Mouse (Mus musculus) limb, embryonic 14.5 days (tissue): Measurements from ENCODE around the gene Trappc1. TPM values are rescaled to one million over a fixed set of nuclear protein-coding genes. Genes with fewer than 3 reads are reported as not detected.

ENCODE experiments used
- ATAC-seq: fragments of 200-750 bp; cut with Nextera tagmentation; 2 replicates; pipeline ENCODE4 v1.8.0; 2017; ENCODE audit warnings: low read depth, moderate number of reproducible peaks, moderate TSS enrichment; ENCODE audit not compliant: low FRiP score
- DNase-seq: peaks from one replicate; pipeline ENCODE4 v3.0.0-alpha.2; 2015; ENCODE audit warnings: low spot score
- H3K27ac ChIP-seq: fragments of 300-500 bp; sonication (generic); replicated peaks from 2 replicates; pipeline ENCODE4 v1.5.1; 2014; ENCODE audit warnings: low read depth, mild to moderate bottlenecking, low read length, moderate library complexity, mixed read lengths
- H3K27me3 ChIP-seq: fragments of 300-500 bp; sonication (generic); 2 replicates; pipeline ENCODE4 v1.6.1; 2014; ENCODE audit warnings: low read length, mixed read lengths; ENCODE audit not compliant: control insufficient read depth, insufficient read depth
- H3K36me3 ChIP-seq: fragments of 300-500 bp; sonication (generic); 2 replicates; pipeline ENCODE4 v1.6.1; 2014; ENCODE audit warnings: mild to moderate bottlenecking, low read length, moderate library complexity, mixed read lengths; ENCODE audit not compliant: control insufficient read depth, insufficient read depth
- H3K4me1 ChIP-seq: fragments of 300-500 bp; sonication (generic); 2 replicates; pipeline ENCODE4 v1.6.1; 2014; ENCODE audit warnings: antibody characterized with exemption, low read length, mixed read lengths; ENCODE audit not compliant: control insufficient read depth, insufficient read depth
- H3K4me2 ChIP-seq: fragments of 300-500 bp; sonication (generic); replicated peaks from 2 replicates; pipeline ENCODE4 v1.6.1; 2014; ENCODE audit warnings: low read depth, mild to moderate bottlenecking, low read length, moderate library complexity; ENCODE audit not compliant: severe bottlenecking
- H3K4me3 ChIP-seq: fragments of 300-500 bp; sonication (generic); replicated peaks from 2 replicates; pipeline ENCODE4 v1.5.1; 2014; ENCODE audit warnings: low read length
- H3K9ac ChIP-seq: fragments of 300-500 bp; sonication (generic); 2 replicates; pipeline ENCODE4 v1.6.1; 2014; ENCODE audit warnings: mild to moderate bottlenecking, low read depth, low read length, moderate library complexity; ENCODE audit not compliant: severe bottlenecking
- H3K9me3 ChIP-seq: fragments of 300-500 bp; sonication (generic); 2 replicates; pipeline ENCODE4 v1.6.1; 2016; ENCODE audit warnings: low read length; ENCODE audit not compliant: control insufficient read depth
- POLR2A ChIP-seq: fragments of 200-500 bp; IDR thresholded peaks from 2 replicates; pipeline ENCODE4 v1.8.0; 2012; ENCODE audit warnings: inconsistent platforms, mild to moderate bottlenecking, moderate library complexity, borderline replicate concordance; ENCODE audit not compliant: insufficient read depth, insufficient read length; ENCODE audit errors: extremely low read depth
- whole genome bisulfite sequencing: fragments of 180-500 bp; shearing (Covaris S2); extraction: QIAGEN DNeasy Blood & Tissue Kit; methylation state at CpG from one replicate; pipeline ENCODE4 v1.1.7; 2014; 5-methylcytosine and 5-hydroxymethylcytosine counted together
- polyA plus RNA-seq, 2 experiments: library from polyadenylated mRNA; depleted of rRNA in 1 of 2; stranded (reverse) in 1 of 2; unstranded in 1 of 2; fragments of >200 nt; fragmentation: Nextera tagmentation in 1 of 2; extraction: Ambion mirVana in 1 of 2; gene quantifications; 2 replicates each; pipeline versions ENCODE4 v1.2.1 to v1.2.3; 2012 to 2014

Gene Trappc1
- polyA plus RNA-seq, 2 experiments: 93.7 to 144 TPM

GRCm38 (mm10) chr11:69372056-69372779 lies 48.4 kb downstream of the Trappc1 start:
- DNase-seq (no peak), ATAC-seq (no peak)
- Histone ChIP-seq H3K4me1 (peaks cover 21% of the 10 kb centered on the region), H3K9ac (no peak overlapping the region), H3K27ac (0 out of 2 replicates have a peak overlapping the region, but pooled peaks have one; percentile 43), H3K36me3 (peaks cover 26% of the 10 kb centered on the region), H3K4me2 (no peak overlapping the region), H3K27me3 (no peaks in the 10 kb centered on the region), H3K9me3 (no peaks in the 10 kb centered on the region), H3K4me3 (no peak overlapping the region)
- 61% methylated on average over 12 of the region's 12 CpGs for WGBS
- TF ChIP-seq POLR2A: no peak

GRCm38 (mm10) chr11:69372780-69373170 lies 49.0 kb downstream of the Trappc1 start:
- DNase-seq: no peak
- no peak for TF ChIP-seq POLR2A
- no peak for ATAC-seq
- Histone ChIP-seq H3K36me3 (peaks cover 31% of the 10 kb centered on the region), H3K27me3 (no peaks in the 10 kb centered on the region), H3K4me2 (no peak overlapping the region), H3K9me3 (no peaks in the 10 kb centered on the region), H3K27ac (0 out of 2 replicates have a peak overlapping the region, but pooled peaks have one; percentile 38), H3K4me1 (peaks cover 21% of the 10 kb centered on the region), H3K4me3 (no peak overlapping the region), H3K9ac (no peak overlapping the region)
- WGBS: 65% methylated on average over 3 of the region's 3 CpGs

- Histone ChIP-seq H3K27ac (no peak overlapping the region), H3K4me2 (no peak overlapping the region), H3K27me3 (no peaks in the 10 kb centered on the region), H3K9me3 (no peaks in the 10 kb centered on the region), H3K36me3 (peaks cover 34% of the 10 kb centered on the region), H3K4me3 (no peak overlapping the region), H3K9ac (no peak overlapping the region), H3K4me1 (peaks cover 21% of the 10 kb centered on the region)
- no peak for TF ChIP-seq POLR2A
- WGBS: 92% methylated on average over 16 of the region's 16 CpGs
- ATAC-seq: no peak
- DNase-seq: no peak
These were observed 49.6 kb downstream of the Trappc1 start for GRCm38 (mm10) chr11:69373223-69373965.

Other genes starting within 250 kb of the Trappc1 start
- gene Vamp2, start 235.5 kb upstream of the Trappc1 start, polyA plus RNA-seq (2012; rRNA removed): 199 and 224 TPM in 2 replicates
- 89.8 and 98.1 TPM in 2 replicates for gene Vamp2, start 235.5 kb upstream of the Trappc1 start, polyA plus RNA-seq (2014; fragmentation: Nextera tagmentation; extraction: Ambion mirVana)
- gene Per1, start 228.8 kb upstream of the Trappc1 start, polyA plus RNA-seq (2012; rRNA removed): 19.3 and 25.4 TPM in 2 replicates
- gene Per1, start 228.8 kb upstream of the Trappc1 start, polyA plus RNA-seq (2014; fragmentation: Nextera tagmentation; extraction: Ambion mirVana): 16.0 and 22.5 TPM in 2 replicates
- 1.1 and 1.4 TPM in 2 replicates for gene Hes7, start 203.6 kb upstream of the Trappc1 start, polyA plus RNA-seq (2012; rRNA removed)
- gene Hes7, start 203.6 kb upstream of the Trappc1 start, polyA plus RNA-seq (2014; fragmentation: Nextera tagmentation; extraction: Ambion mirVana): 0.30 and 0.77 TPM in 2 replicates
- 1.1 and 1.4 TPM in 2 replicates for gene 9130213A22Rik, start 201.4 kb upstream of the Trappc1 start, polyA plus RNA-seq (2012; rRNA removed)
- 0.41 and 0.77 TPM in 2 replicates for gene 9130213A22Rik, start 201.4 kb upstream of the Trappc1 start, polyA plus RNA-seq (2014; fragmentation: Nextera tagmentation; extraction: Ambion mirVana)
- 1.6 TPM in 2 replicates for gene Aloxe3, start 198.1 kb upstream of the Trappc1 start, polyA plus RNA-seq (2012; rRNA removed)
- gene Aloxe3, start 198.1 kb upstream of the Trappc1 start, polyA plus RNA-seq (2014; fragmentation: Nextera tagmentation; extraction: Ambion mirVana): 1.6 and 2.2 TPM in 2 replicates
- gene Alox12b, start 167.0 kb upstream of the Trappc1 start, polyA plus RNA-seq (2012; rRNA removed): 0.24 and 0.26 TPM in 2 replicates
- gene Alox12b, start 167.0 kb upstream of the Trappc1 start, polyA plus RNA-seq (2014; fragmentation: Nextera tagmentation; extraction: Ambion mirVana): 0.26 and 0.83 TPM in 2 replicates
- gene Alox8, start 126.1 kb upstream of the Trappc1 start, polyA plus RNA-seq (2012; rRNA removed): 0.04 and 0.06 TPM in 2 replicates
- gene Alox8, start 126.1 kb upstream of the Trappc1 start, polyA plus RNA-seq (2014; fragmentation: Nextera tagmentation; extraction: Ambion mirVana): 0.08 and 0.15 TPM in 2 replicates
- gene Gucy2e, start 86.9 kb upstream of the Trappc1 start, polyA plus RNA-seq (2012; rRNA removed): 0.09 and 0.14 TPM in 2 replicates
- gene Gucy2e, start 86.9 kb upstream of the Trappc1 start, polyA plus RNA-seq (2014; fragmentation: Nextera tagmentation; extraction: Ambion mirVana): 0.06 and 0.12 TPM in 2 replicates
- 40.0 and 44.0 TPM in 2 replicates for gene Cntrob, start 205 bp upstream of the Trappc1 start, polyA plus RNA-seq (2012; rRNA removed)
- gene Cntrob, start 205 bp upstream of the Trappc1 start, polyA plus RNA-seq (2014; fragmentation: Nextera tagmentation; extraction: Ambion mirVana): 14.6 and 15.7 TPM in 2 replicates
- 4.0 and 4.1 TPM in 2 replicates for gene Kcnab3, start 2.3 kb downstream of the Trappc1 start, polyA plus RNA-seq (2012; rRNA removed)
- 2.0 and 2.2 TPM in 2 replicates for gene Kcnab3, start 2.3 kb downstream of the Trappc1 start, polyA plus RNA-seq (2014; fragmentation: Nextera tagmentation; extraction: Ambion mirVana)
- gene Rnf227, start 16.5 kb downstream of the Trappc1 start, polyA plus RNA-seq (2012; rRNA removed): 10.5 and 12.2 TPM in 2 replicates
- 13.6 and 17.8 TPM in 2 replicates for gene Rnf227, start 16.5 kb downstream of the Trappc1 start, polyA plus RNA-seq (2014; fragmentation: Nextera tagmentation; extraction: Ambion mirVana)
- gene Chd3, start 45.4 kb downstream of the Trappc1 start, polyA plus RNA-seq (2012; rRNA removed): 425 and 497 TPM in 2 replicates
- gene Chd3, start 45.4 kb downstream of the Trappc1 start, polyA plus RNA-seq (2014; fragmentation: Nextera tagmentation; extraction: Ambion mirVana): 97.8 and 113 TPM in 2 replicates
- gene Naa38, start 71.5 kb downstream of the Trappc1 start, polyA plus RNA-seq (2012; rRNA removed): 127 and 131 TPM in 2 replicates
- 161 and 171 TPM in 2 replicates for gene Naa38, start 71.5 kb downstream of the Trappc1 start, polyA plus RNA-seq (2014; fragmentation: Nextera tagmentation; extraction: Ambion mirVana)
- gene Cyb5d1, start 71.7 kb downstream of the Trappc1 start, polyA plus RNA-seq (2012; rRNA removed): 29.5 and 32.7 TPM in 2 replicates
- gene Cyb5d1, start 71.7 kb downstream of the Trappc1 start, polyA plus RNA-seq (2014; fragmentation: Nextera tagmentation; extraction: Ambion mirVana): 22.3 and 27.3 TPM in 2 replicates
- gene Tmem88, start 74.3 kb downstream of the Trappc1 start, polyA plus RNA-seq (2012; rRNA removed): 17.0 and 23.7 TPM in 2 replicates
- 18.7 and 18.9 TPM in 2 replicates for gene Tmem88, start 74.3 kb downstream of the Trappc1 start, polyA plus RNA-seq (2014; fragmentation: Nextera tagmentation; extraction: Ambion mirVana)
- gene Kdm6b, start 89.7 kb downstream of the Trappc1 start, polyA plus RNA-seq (2012; rRNA removed): 23.7 and 27.5 TPM in 2 replicates
- 31.4 and 36.4 TPM in 2 replicates for gene Kdm6b, start 89.7 kb downstream of the Trappc1 start, polyA plus RNA-seq (2014; fragmentation: Nextera tagmentation; extraction: Ambion mirVana)
- 4.5 and 4.7 TPM in 2 replicates for gene Dnah2, start 225.1 kb downstream of the Trappc1 start, polyA plus RNA-seq (2012; rRNA removed)
- gene Dnah2, start 225.1 kb downstream of the Trappc1 start, polyA plus RNA-seq (2014; fragmentation: Nextera tagmentation; extraction: Ambion mirVana): 3.6 and 4.2 TPM in 2 replicates
- gene Efnb3, start 236.2 kb downstream of the Trappc1 start, polyA plus RNA-seq (2012; rRNA removed): 57.6 and 78.1 TPM in 2 replicates
- gene Efnb3, start 236.2 kb downstream of the Trappc1 start, polyA plus RNA-seq (2014; fragmentation: Nextera tagmentation; extraction: Ambion mirVana): 12.7 and 14.6 TPM in 2 replicates